Mouse (Mus musculus): ENCODE results near the gene Bcs1l.

The Bcs1l gene

DNA sequence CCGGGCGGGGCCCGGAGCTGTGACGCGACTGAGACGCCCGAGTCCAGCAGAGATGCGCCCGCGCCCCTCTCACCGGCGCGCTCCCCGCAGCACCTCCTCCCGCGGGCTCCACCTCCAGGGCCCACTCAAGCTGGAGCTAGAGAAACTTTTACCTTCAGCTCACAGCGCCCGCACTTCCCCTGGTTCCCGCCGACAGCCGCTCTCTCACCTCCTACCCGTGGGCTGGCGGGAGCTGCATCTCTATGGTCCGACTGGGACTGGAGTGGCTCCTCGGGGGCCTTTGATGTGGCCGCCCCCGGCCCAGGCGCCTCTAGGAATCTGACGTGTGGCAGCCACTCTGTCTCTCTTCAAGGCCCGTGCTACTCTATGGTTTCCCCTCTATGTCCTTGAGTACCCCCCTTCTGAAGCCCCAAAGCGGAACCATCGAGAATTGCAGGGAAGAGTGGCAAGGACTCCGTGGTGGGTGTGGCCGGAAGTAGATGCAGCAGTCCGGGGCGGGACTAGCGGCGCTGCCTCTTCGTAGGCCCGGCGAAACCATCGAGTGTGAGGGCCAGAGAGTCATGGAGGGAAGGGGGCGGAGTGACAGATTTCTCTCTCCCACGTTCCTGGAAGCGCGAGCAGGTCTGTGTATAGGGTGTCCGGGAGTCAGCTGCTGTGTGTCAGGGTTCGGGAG, at the start of gene Bcs1l, which contains the start of gene Zfp142:
TSS of gene Bcs1l (plus strand) at position 517 of the 673 bp plus-strand sequence.
TSS of gene Zfp142 (minus strand) at position 474 of the 673 bp plus-strand sequence.
- DNase-seq: peak; percentile 98 to 99

DNA sequence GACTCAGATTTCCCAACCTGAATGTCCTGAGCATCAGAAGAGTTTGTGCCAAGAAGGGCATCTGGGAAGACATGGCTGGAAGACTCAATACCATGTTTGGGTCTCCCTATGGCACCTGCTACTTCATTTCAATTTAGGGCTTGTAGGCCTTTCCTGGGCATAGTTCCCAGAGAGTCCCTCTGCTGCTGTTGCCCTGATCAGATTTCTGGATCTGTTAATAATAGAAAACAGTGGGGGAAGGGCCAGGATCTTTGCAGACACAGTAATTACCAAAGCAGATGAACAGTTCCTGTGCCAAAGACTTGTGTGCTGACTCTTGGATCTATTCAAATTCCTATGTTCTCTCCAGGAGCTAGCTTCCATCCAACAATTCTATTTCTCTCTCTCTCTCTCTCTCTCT, 49.4 kb upstream of the Bcs1l start:
- DNase-seq: no peak

DNA sequence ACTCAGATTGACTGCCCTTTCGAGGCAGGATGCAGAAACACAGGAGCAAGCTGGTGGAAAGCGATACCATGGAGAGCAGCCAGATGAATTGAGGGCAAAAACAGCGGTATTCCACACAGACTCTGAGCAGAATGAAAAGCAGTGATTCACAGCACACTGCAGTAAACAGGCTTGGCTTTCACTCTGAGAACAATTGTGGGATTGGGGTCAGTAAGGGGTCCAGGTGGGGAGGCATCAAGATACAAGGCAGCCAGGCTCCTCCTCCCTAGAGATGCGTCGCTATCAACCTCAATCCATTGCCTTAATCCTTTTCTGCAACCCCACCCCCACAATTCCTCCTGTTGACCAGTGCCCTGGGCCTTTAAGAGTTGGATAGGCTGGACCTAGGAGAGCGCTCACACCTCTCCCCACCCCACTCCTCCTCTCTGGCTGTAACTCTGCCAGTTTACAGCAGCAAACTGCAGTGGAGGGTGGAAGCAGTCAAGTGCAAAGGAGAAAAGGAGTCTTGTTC, 45.6 kb upstream of the Bcs1l start, which contains the start of gene Plcd4:
TSS of gene Plcd4 (plus strand) at position 438 of the 511 bp plus-strand sequence.
- DNase-seq: no peak

DNA sequence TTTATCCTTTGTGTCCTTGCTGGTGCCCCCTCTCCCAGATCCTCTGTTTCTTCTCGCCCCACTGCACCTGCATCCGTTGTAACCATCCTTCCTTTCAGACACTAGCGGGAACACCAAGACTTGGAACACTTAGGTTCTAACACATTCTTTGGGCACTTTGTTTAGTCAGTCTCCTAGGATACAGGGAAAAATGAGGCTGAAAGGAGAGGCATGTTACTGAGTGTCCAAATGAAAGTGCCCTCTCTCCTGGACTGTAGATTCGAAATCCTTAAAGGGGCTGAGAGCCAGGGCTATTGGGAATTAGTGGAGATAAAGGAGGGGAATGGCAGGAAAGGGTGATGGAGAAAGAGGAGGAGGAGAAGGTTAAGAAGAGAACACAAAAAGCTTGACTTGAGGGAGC, 43.9 kb upstream of the Bcs1l start, which contains the start of gene Usp37:
TSS of gene Usp37 (minus strand) at position 101 of the 400 bp plus-strand sequence.
- no peak for DNase-seq

DNA sequence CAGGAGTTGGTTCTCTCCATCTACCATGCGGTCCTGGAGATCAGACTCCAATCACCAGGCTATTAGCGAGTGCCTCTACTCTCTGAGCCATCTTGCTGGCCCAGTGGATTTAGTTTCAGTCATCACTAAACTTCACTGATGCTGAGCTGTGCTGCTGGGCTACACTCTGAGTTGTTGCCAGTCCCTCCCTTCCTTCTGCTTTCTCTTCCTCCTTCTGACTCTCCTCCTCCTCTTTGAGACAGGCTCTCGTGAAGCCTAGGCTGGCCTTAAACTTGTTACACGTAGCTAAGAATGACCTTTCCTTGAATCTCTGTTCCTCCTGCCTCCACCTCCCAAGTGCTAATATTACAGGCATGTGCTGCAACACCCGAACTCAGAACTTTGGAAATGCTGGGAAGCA, 29.0 kb upstream of the Bcs1l start:
- no peak for DNase-seq

DNA sequence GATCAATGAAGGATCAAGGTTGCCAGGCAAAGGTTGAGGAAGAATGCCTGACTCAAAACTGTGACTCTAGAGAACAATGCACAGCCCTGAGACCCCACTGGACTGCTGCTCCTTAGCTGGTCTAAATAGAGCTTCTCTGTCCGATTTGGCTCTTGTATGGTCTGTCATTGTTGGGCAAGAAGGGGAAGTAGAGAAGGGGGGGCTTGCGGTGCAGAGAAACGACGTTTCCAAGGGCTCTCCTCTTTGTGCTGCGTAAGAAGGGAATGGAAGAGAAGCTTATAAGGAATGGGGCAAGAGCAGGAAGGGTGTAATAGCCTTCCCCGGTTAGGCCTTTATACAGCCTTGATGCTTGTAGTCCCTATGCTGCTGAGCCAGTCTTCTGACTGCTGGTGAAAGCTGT, 22.3 kb upstream of the Bcs1l start:
- DNase-seq: no peak

DNA sequence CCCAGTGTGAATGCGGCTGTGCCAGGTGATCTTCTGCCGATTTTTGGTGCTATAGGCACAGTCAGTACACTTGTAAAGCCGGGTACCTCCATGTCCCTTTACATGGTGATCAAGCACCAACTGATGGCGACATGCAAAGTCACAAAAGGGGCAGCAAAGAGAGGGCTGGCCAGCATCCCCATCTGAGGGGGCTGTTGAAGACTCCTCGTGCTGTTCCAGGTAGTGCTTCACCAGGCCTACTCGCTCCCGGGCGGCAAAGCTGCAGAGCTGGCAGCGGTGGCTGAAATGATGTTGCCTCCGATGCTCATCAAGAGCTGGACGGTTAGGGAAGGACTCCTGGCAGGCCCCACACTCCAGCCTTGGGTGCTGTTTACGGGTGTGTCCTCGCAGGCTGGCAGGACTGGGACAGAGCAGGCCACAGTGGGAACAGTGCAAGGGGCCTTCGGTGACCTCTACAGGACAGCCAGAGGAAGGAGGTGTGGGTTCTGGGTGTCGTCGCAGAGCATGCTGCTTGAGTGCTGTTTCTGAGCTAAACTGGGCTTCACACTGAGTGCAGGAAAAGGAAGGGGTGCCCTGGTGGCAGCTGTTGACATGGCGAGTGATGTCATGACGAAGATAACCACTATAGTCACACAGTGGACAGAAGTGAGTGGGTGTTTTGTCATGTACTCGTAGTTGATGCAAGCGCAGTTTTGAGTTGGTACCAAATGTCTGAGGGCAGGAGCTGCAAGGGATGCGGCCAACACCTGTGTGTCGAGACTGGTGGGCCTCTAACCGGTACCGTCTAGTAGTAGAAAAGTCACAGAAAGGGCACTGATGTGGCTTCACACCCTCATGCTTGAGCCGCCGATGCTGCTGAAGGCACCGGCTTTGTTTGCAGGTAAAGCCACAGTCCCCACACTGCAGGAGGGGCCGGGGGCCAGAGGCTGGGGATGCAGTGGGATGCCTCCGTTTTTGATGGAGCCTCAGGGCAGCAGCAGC, 18.1 kb upstream of the Bcs1l start:
- DNase-seq: no peak

DNA sequence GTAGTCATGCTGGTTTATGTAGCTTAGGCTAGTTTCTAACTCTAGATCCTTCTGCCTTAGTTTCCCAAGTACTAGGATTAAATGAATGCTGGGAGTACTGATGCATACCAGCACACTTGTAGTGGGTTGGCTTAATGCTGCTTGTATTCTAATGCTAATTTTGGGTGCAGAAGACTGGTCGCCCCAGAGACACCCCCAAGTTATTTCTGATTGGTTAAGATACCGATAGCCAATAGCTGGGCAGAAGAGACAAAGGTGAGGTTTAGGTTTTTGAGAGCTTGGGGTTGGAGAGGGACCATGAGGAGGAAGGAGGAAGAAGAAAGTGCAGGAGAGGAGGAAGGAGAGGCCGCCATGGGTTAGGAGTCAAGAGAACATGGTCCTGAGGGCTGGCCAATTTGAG, 5.5 kb upstream of the Bcs1l start:
- no peak for DNase-seq

DNA sequence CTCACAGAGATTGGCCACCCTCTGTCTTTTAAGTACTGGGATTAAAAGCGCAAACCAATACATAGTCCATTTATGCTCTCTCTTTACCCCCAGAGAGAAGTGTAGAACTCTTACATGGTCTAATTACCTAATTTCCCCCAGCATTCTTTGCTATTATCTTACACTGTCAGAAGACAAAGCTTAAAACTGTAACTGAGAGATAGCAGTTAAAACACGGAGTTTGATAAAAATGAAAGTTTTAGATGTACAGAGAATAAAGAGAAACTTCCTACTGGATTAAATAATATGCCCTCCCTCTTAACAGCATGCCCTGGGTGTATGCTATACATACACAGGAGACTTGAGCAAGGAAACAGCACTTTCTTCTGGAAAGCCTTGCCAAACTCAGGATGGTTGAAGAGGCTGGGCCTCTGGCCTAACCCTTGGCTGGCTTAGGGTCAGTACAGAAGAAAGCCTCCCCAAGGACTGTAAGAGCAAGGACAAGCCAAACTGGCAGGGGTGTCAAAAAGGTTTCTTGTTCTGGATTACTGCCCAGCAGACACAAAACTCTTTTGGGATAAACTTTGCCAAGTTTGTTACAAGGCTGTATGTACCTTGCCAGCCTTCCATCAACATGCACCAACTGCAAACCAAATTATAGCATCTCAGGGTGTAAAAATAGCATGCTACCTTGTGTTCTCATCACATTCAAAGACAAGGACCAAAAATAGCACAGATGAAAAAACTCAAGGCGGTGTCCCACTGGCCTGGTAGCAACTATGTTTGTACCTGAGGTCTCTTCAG, 3.3 kb upstream of the Bcs1l start:
- no peak for DNase-seq

DNA sequence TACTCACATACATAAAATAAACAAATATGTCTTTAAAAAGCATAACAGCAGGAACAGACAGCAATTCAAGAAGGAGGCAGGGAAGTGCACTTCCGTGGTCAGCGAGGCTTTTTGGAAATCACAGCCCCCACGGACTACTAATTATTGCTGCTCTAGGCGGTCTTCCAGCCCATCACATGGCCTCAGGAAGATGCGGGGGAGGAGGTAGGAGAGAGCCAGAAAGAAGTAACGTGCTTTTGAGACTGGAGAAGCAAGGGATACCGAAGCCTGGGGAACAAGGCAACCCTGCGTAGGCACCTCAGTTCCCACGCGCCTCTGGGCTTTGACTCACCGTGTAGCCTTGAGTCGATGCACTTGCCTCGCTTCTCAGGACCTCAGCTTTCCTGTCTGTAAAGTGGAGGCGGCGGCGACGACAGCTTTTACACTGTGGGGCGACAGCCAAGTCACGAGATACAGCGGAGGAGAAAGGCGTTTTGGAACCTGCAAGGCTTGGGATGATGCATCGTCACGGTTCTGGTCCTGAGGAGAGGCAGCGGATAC, 786 bp upstream of the Bcs1l start:
- DNase-seq: no peak

DNA sequence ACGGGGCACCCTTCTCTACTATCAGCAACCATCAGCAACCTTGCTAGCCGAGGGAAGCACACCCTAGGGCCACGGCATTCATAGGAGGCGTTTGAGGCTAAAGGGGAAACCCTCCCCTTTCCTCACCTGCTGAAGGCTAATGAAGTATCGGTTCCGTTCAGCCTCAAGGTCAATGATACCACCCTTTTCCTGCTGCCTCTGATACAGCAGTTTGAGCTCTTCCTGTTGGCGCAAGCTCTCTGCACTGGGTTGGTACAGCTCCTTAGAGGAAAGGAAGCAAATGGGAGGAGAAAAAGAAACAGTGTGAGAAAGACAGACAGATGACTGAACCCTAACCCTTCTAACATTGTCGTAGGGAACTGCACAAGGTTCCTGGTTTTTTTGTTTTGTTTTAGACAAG, 6.3 kb downstream of the Bcs1l start:
- DNase-seq: no peak

DNA sequence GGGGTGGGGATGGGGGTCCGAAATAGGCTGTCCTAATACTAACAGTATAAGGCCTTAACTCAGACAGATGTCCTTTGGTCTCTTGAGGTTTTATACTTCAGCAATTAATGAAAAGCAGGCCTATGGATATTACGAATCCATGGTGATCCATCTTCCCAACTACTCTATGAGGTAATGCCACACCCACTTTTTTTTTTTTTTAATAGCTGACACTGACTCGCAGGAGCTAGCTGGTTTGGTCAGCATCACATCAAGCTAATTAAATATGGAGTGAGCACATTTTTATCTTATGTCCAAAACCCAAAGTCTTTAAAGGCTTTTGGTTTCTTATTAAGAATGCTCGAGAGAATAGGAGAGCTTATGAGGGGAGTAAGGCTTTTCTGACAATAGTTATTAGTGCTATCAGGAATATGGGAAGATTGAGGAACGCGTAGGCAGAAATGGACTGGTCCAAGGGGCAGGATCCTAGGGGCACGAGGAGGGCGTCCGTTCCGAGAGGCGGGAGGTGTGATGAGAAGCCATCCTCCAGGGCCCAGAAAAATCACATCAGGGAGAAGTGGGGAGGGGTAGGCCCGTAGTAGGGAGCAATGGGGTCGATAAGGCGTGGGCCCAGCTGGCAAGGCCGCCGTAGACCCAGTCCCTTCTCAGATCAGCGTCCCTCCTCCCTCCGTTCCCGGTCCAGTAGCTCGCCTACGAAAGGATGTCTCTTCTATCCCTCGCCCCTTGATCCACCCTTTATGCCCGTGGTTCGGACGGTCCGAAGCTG, 12.6 kb downstream of the Bcs1l start:
- DNase-seq: no peak

DNA sequence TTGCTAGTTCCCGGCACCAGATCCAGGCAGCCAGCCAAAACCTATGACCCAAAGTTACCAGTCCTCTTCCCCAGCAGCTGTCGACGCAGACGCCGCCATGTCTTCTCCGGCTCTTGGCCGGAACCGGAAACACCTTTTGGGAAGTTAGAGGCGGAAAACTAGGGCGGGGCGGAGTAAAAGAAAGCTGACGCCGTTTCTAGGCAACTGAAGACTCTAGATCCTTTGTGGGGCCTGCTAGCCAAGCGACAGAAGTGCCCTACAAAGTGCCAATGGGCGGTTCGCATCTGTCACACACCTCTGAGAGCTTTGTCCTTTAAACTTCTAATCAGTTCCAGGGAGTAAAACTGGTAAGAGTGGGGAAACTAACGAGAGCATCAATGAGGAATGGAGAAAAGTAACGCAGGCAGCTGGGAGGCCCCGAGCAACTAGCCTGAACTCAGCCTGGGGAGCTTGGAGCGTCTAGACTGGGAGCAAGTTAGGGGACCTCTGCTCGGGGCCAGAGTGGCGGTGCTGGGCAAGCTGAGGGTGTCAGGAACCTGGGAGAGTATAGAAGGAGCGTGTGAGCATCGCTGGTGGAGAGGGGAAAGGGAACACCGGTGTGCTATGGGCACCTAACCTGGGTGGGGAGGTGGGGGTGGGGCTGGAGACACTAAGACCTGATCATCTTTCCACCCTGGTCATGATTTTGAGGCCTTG, 13.3 kb downstream of the Bcs1l start, which contains the start of the genes Rnf25 and Stk36:
TSS of gene Rnf25 (minus strand) at position 131 of the 696 bp plus-strand sequence.
TSS of gene Stk36 (plus strand) at position 179 of the 696 bp plus-strand sequence.
- DNase-seq: peak; percentile 76 to 82

DNA sequence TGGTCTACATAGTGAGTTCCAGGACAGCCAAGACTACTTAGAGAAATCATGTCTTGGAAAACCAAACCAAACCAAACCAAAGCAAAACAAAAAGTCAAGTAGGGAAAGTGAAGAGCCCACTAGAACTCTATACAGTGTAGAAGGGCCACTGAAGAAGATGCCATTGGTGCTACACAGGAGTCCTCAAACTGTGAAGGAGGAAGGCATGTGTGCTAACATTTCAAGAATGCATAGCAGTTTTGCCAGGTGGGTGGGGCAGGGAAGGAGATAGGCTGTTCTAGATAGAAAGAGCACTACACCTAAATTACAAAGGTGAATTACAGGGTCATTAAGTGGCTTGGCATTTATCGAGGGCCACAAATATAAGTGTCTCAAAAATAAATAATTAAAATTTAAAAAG, 36.1 kb downstream of the Bcs1l start:
- no peak for DNase-seq

DNA sequence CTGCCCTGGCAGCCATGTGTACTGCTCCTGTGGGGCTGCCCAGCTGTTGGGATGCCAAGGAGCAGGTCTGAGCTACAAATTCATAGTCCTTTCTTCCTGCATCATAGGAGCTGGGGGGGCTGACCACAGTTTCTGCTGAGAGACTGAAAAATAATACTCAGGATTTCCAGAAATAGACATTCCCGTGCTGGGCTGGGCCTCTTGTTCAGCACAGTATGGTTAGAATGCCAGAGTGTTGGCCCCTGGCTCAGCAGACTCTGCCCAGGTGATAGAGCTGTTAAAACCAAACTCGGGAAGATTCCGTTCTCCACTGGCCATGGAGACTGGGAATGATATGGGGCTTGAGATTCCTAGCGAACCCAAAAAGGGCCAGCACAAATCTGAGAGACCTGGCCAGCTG, 38.0 kb downstream of the Bcs1l start:
- no peak for DNase-seq

DNA sequence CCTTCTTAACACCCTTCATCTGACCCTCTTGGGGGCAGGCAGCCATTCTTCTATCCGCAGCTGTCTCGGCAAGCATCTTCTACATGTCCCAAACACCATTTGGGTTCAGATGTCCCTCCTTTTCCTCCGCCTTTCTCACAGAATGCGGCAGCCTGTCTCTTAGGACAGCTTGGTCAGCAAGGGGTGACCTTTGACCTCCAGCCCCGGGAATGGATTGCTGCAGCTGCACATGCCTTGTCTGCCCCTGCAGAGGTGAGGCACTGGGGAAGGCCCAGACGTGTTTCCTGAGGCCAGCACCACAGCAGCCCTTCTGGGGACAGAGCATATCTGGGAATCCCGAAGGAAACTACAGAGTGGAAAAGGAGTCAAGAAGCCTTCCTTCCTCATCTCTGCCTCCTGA, 39.9 kb downstream of the Bcs1l start:
- DNase-seq: no peak

DNA sequence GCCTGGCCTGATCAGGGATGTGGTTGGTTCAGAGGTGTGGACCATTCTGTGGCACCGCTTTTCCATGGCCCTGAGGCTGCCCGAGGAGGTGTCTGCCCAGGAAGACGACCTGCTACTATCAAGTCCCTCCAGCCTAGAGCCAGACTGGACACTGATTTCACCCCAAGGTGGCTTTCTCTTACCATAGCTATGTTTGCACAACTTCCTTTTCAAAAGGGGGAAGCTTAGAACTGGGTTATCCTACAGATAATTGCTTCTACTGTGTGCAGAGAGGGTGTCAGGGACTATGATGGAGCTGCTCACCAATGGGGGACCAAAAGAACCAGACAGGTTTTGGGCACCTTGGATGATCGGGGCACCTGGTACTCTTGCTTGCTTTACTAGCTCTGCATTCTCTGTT, 44.6 kb downstream of the Bcs1l start:
- no peak for DNase-seq

All from thymus, postnatal 36 days (tissue).